Mouse (Mus musculus): ENCODE measurements around the gene Tmem268.

Tmem268 gene

DNA sequence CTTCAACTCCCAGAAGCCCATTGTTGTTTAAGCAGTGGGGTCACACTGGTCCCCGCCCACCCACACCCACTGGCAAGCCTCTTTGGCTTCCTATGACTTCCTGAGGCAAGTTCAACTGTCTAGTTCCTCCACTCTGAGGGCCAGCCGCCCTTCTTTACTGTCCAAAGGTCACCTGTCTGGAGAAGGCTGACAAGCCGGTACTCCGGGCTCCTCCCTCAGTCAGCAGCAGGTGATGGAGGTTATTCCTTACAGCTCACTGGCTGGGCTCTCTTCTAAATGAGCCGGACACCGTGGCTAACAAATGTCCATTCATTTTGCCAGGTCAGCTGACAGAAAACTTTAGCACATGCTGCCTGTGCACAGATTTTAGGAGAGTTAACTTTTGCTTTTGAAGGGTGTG lies 42.2 kb downstream of the Tmem268 start:
- no peak for DNase-seq (ENCODE audit: low spot score)

DNA sequence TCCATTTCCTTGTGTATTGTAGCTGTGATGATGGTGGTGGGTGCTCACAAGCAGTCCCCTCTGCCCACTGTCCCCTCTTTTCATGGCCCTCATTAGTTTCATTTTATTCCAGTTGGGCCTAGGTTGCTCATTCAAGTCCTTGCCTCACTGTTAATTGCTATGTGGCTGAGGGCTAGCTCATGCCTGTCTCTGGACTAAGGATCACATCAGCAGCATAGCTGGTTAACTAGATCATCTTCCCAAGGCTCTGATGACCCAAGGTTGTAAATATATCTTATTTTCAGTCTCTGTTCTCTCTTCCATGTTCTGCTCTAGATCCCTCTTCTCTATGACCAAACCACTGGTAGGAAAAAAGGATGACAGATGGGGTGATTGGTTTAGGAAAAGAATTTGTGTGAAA lies 42.7 kb downstream of the Tmem268 start:
- DNase-seq (ENCODE audit: low spot score) = no peak

DNA sequence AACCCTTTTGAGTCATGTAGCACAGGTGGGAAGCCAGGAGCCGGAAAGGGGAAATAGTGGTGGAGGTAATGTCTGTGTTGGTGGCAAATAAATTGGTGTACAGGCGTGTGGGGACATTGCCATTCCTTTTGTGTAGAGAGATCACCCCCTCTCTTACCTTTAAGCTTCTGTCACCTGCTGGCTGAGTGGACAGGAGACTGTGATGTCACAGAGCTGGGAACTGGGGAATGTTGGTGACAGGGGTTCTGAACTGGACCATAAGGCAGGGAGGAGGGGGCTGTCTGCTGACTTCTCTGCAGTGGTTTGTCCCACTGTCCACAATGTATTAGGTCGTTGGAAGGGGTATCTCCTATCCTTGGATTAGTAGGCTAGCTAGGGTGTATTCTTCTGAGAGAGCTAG lies 46.4 kb downstream of the Tmem268 start, which contains the start of gene Gm11213:
Gm11213 (minus strand) TSS at position 317 of the 400 bp plus-strand sequence.
- no peak for DNase-seq (ENCODE audit: low spot score)

DNA sequence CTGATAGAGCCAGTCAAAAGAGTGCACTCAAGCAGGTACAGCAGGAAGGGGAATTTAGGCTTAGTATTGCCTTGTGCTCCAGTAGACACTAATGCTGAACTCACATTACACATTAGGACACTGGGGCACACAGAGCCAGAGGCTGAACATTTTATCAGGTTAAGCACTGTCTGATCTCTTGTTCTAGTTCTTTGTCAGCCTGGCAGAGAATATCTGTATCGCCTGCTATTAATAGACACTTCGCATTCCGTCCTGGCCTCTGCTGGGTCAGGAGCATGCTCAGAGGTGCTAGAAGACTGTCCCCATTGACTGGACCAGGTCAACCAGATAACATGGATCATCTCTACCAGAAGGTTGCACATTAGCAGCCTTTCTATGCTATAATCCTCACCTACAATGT lies 47.0 kb downstream of the Tmem268 start:
- DNase-seq (ENCODE audit: low spot score) = no peak

DNA sequence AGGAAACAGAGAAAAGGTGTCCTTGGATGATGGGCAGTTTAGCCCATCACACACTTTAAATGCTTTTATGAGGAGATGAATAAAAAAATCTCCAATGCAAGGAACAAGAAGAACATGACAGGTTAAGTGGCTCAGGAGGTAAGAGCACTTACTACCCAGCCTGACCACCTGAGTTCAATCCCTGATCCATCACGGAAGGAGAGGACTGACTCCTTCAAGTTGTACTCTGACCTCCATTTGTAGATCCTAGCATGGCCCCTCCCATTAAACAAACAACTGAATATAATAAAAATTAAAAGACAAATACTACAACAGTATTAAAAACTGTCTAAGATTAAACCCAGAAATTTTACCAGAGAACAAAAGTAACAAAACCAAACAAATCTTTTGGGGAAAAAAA lies 47.4 kb downstream of the Tmem268 start:
- no peak for DNase-seq (ENCODE audit: low spot score)

DNA sequence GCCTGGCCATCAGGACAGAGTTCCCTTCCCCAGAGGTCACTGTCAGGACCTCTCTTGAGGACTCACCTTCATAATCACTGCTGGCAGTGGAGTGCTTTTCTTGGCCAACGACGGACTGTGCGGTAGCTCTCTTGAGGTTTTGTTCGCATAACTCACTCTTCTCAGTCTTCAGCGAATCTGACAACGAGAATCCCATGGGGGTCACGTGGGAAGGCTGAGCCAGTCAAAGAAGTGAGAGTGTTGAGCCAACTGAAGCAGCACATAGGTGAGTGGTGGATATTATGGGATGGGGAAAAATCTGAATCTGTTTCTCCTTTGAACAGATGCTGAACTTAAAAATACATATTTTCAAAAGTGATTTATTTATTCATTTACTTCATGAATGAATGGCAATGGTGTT lies 49.8 kb downstream of the Tmem268 start:
- DNase-seq (ENCODE audit: low spot score) = no peak

DNA sequence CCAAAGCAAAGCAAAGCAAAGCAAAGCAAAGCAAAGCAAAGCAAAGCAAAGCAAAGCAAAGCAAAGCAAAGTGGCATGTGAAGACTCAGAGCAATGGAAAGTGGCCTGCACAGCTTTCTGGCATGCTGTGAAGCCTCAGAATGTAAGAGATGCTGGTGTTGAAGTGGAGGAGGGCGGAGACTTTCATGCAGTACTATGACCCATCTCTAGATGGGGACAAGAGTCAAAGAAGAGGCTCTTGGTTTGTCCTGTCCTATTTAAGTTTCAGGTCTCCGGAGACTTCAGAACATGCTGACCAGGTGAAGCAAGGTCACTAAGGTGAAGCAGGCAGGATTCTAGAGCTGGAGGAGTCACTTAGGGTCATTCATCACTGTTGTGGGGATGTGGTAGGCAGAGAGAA lies 63.3 kb downstream of the Tmem268 start:
- DNase-seq (ENCODE audit: low spot score) = no peak

DNA sequence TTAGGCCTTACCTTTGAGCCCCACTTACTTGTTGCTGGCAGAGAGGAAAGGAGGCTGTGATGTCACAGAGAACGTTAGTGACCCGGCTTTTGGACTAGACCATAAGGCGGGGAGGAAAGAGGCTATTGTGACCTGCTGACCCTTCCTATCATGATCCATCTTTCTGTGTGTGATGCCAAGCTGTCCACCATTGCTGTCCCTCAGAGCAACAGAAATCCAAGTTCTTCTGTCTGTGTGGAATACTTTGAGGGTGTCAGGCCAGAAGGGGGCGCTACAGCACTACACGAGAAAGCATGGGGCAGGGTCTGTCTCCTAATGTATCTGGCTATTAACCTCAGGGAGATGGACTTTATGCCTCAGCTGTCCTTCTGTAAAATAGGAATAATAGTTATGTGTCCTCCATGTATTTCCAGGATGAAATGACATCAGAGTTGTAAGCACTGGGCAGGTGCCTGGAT lies 63.8 kb downstream of the Tmem268 start, which contains the start of gene Tex48:
Tex48 (minus strand) TSS at position 51 of the 458 bp plus-strand sequence.
- DNase-seq (ENCODE audit: low spot score) = no peak

DNA sequence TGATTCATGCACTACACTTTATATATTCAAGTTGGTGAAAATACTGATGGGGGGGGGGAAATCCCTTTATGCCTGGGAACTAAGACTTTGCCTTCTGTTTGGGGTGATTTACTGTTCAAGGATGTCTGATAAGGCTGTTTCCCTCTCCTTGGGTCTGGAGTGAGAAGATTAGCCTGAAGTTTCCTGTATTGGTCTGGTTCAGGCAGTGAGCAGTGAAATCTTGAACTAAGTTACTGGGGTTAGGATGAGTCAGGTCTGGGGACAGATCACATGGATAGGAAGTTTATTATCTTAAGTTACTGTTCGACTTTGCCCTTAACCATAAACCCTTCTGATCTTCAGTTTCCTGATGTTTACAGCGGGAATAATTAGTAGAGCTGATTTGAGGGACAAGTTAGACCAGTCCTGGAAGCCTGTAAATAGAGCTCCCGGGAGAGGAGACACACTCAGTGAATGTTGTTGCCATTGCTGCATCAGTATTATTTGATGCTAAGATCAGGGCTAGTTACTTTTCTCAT lies 67.0 kb downstream of the Tmem268 start:
- DNase-seq (ENCODE audit: low spot score) = no peak

DNA sequence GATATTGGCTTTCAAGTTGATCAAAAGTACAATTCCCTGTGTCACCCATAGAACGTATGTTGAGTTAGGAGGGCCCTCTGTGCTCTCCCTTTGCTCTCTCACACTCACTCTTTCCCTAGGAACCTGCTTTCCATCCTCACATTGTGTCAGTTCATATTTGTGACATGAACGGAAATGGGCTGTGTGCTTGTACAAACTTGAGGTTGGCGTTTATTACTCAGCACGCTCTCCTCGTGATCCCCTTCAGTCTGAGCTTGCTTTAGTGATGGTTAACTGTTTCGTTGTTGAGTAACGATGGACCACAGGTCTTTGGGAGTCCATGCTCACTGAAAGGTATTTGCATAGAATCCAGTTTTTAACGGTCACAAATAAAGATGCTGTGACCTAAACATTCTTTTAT lies 68.5 kb downstream of the Tmem268 start:
- no peak for DNase-seq (ENCODE audit: low spot score)

DNA sequence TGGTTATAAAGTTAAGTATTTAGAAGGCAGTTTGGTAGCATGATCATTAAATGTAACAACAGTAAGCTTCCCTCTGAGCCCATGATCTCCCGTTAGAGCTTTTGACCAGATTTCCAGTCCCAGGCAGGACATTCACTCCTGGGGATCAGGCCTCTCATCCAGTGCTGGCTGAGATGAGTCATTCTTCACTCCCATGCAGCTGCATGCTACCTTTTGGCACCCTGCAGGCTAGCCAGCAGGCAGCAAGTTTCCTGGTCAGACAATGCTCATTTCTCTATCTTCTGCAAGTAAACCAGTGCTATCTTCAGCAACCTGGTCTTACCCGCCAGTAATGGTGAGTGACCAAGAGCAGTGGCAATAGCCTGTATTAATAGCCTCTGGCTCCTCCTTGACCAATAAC lies 74.6 kb downstream of the Tmem268 start:
- DNase-seq (ENCODE audit: low spot score) = no peak

All from c-Kit-positive CD71-positive TER-119-positive erythroid progenitor cells, embryonic 14.5 days (primary cell).